Mouse (Mus musculus) liver, postnatal 0 days (tissue): ENCODE data around the gene Arhgef9.

Experiments
- CTCF ChIP-seq: sonication (generic); IDR thresholded peaks from 2 replicates; pipeline ENCODE4 v1.5.1; 2016; ENCODE audit warnings: antibody characterized with exemption, low read depth
- EP300 ChIP-seq: IDR thresholded peaks from 2 replicates; pipeline ENCODE4 v1.6.1; 2016; ENCODE audit warnings: antibody characterized with exemption, low read depth, mild to moderate bottlenecking

- TF ChIP-seq CTCF (no peak), EP300 (no peak)
Measured at GRCm38 (mm10) chrX:95077013-95077699, 119.5 kb downstream of the Arhgef9 start.
